Mouse (Mus musculus): ENCODE data around the gene Cux1. TPM values are rescaled to one million over a fixed set of nuclear protein-coding genes. Genes with fewer than 3 reads are reported as not detected.

Gene Cux1
- polyA plus RNA-seq, 1 experiment from 2014 or later: 130 TPM

- H3K27me3 ChIP-seq (ENCODE audit: control insufficient read depth, insufficient read depth, low read length): peaks cover 2% of the 10 kb centered on the region; the same call in 1 of the 2 replicates
- DNase-seq (ENCODE audit: low spot score, missing footprints) (no peak), ATAC-seq (ENCODE audit: low FRiP score) (0 out of 2 replicates have a peak, but pooled peaks have one; percentile 20)
- peak overlapping the region; percentile 43 for H3K4me2 ChIP-seq
- 2% methylated on average over 19 of the region's 19 CpGs for WGBS
- H3K9me3 ChIP-seq (ENCODE audit: control insufficient read depth, low read length): no peaks in the 10 kb centered on the region
- no peaks in the 10 kb centered on the region for H3K36me3 ChIP-seq (ENCODE audit: control insufficient read depth, insufficient read depth, low read length)
- H3K9ac ChIP-seq (ENCODE audit: low read length): peak overlapping the region; percentile 14; the same call in 1 of the 2 replicates
- no peak overlapping the region for H3K27ac ChIP-seq (ENCODE audit: low read depth, low read length)
- H3K4me3 ChIP-seq (ENCODE audit: low read depth, low read length): peak overlapping the region; percentile 9; the same call in 1 of the 2 replicates
- H3K4me1 ChIP-seq (ENCODE audit: control insufficient read depth, insufficient read depth, low read length): peaks cover 17% of the 10 kb centered on the region
Observed at GRCm38 (mm10) chr5:136237607-136238006, 329.7 kb downstream of the Cux1 start.

DNA sequence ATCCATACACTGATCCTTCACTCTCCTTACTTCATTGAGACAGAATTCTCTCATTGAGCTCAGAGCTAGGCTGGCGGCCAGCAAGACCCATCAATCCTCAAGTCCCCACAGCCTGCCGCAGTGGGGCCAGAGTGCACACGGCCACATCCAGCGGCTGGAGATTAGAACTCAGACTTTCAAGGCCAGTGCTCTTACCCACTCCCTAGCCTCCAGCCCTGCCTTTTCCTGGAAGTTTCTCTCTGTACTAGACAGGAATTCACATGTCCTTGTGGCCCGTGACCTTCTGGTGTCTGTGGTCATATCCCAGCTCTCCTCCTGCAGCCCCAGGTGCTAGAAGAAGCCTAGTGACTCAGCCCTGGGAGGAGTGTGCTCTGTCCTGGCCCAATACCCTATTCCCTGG lies 330.7 kb downstream of the Cux1 start:
- 85% methylated on average over 5 of the region's 5 CpGs for WGBS
- Histone ChIP-seq H3K4me2 (no peak overlapping the region), H3K4me3 (ENCODE audit: low read depth, low read length) (no peak overlapping the region), H3K9ac (ENCODE audit: low read length) (no peak overlapping the region), H3K27ac (ENCODE audit: low read depth, low read length) (no peak overlapping the region), H3K36me3 (ENCODE audit: control insufficient read depth, insufficient read depth, low read length) (no peaks in the 10 kb centered on the region), H3K27me3 (ENCODE audit: control insufficient read depth, insufficient read depth, low read length) (peaks cover 2% of the 10 kb centered on the region; the same call in 1 of the 2 replicates), H3K4me1 (ENCODE audit: control insufficient read depth, insufficient read depth, low read length) (peaks cover 17% of the 10 kb centered on the region), H3K9me3 (ENCODE audit: control insufficient read depth, low read length) (no peaks in the 10 kb centered on the region)
- no peak for ATAC-seq (ENCODE audit: low FRiP score)
- no peak for DNase-seq (ENCODE audit: low spot score, missing footprints)

- no peak overlapping the region for H3K9ac ChIP-seq (ENCODE audit: low read length)
- no peak overlapping the region for H3K4me2 ChIP-seq
- peaks cover 6% of the 10 kb centered on the region; the same call in 1 of the 2 replicates for H3K36me3 ChIP-seq (ENCODE audit: control insufficient read depth, insufficient read depth, low read length)
- no peak overlapping the region for H3K4me3 ChIP-seq (ENCODE audit: low read depth, low read length)
- DNase-seq (ENCODE audit: low spot score, missing footprints): peak; percentile 72
- no peaks in the 10 kb centered on the region for H3K9me3 ChIP-seq (ENCODE audit: control insufficient read depth, low read length)
- ATAC-seq (ENCODE audit: low FRiP score): no peak
- H3K27me3 ChIP-seq (ENCODE audit: control insufficient read depth, insufficient read depth, low read length): peaks cover 2% of the 10 kb centered on the region; the same call in 1 of the 2 replicates
- 81% methylated on average over 4 of the region's 4 CpGs for WGBS
- H3K27ac ChIP-seq (ENCODE audit: low read depth, low read length): no peak overlapping the region
- peaks cover 2% of the 10 kb centered on the region; the same call in 1 of the 2 replicates for H3K4me1 ChIP-seq (ENCODE audit: control insufficient read depth, insufficient read depth, low read length)
Observed at GRCm38 (mm10) chr5:136230348-136231035, 336.8 kb downstream of the Cux1 start.

- DNase-seq (ENCODE audit: low spot score, missing footprints): peak; percentile 61
- Histone ChIP-seq H3K27me3 (ENCODE audit: control insufficient read depth, insufficient read depth, low read length) (no peaks in the 10 kb centered on the region), H3K27ac (ENCODE audit: low read depth, low read length) (no peak overlapping the region), H3K9me3 (ENCODE audit: control insufficient read depth, low read length) (no peaks in the 10 kb centered on the region), H3K4me2 (no peak overlapping the region), H3K4me1 (ENCODE audit: control insufficient read depth, insufficient read depth, low read length) (no peaks in the 10 kb centered on the region), H3K36me3 (ENCODE audit: control insufficient read depth, insufficient read depth, low read length) (peaks cover 14% of the 10 kb centered on the region), H3K4me3 (ENCODE audit: low read depth, low read length) (no peak overlapping the region), H3K9ac (ENCODE audit: low read length) (no peak overlapping the region)
- no peak for ATAC-seq (ENCODE audit: low FRiP score)
- 79% methylated on average over 7 of the region's 7 CpGs for WGBS
Observed at GRCm38 (mm10) chr5:136226246-136226876, 340.9 kb downstream of the Cux1 start.

- WGBS: 80% methylated on average over 12 of the region's 12 CpGs
- Histone ChIP-seq H3K4me1 (ENCODE audit: control insufficient read depth, insufficient read depth, low read length) (no peaks in the 10 kb centered on the region), H3K4me2 (no peak overlapping the region), H3K9me3 (ENCODE audit: control insufficient read depth, low read length) (no peaks in the 10 kb centered on the region), H3K36me3 (ENCODE audit: control insufficient read depth, insufficient read depth, low read length) (no peaks in the 10 kb centered on the region), H3K27me3 (ENCODE audit: control insufficient read depth, insufficient read depth, low read length) (no peaks in the 10 kb centered on the region), H3K27ac (ENCODE audit: low read depth, low read length) (no peak overlapping the region), H3K9ac (ENCODE audit: low read length) (no peak overlapping the region), H3K4me3 (ENCODE audit: low read depth, low read length) (no peak overlapping the region)
- DNase-seq (ENCODE audit: low spot score, missing footprints) (peak; percentile 23), ATAC-seq (ENCODE audit: low FRiP score) (no peak)
Observed at GRCm38 (mm10) chr5:136218585-136218984, 348.7 kb downstream of the Cux1 start.

- no peaks in the 10 kb centered on the region for H3K27me3 ChIP-seq (ENCODE audit: control insufficient read depth, insufficient read depth, low read length)
Observed at GRCm38 (mm10) chr5:136217932-136218381, 349.3 kb downstream of the Cux1 start.

DNA sequence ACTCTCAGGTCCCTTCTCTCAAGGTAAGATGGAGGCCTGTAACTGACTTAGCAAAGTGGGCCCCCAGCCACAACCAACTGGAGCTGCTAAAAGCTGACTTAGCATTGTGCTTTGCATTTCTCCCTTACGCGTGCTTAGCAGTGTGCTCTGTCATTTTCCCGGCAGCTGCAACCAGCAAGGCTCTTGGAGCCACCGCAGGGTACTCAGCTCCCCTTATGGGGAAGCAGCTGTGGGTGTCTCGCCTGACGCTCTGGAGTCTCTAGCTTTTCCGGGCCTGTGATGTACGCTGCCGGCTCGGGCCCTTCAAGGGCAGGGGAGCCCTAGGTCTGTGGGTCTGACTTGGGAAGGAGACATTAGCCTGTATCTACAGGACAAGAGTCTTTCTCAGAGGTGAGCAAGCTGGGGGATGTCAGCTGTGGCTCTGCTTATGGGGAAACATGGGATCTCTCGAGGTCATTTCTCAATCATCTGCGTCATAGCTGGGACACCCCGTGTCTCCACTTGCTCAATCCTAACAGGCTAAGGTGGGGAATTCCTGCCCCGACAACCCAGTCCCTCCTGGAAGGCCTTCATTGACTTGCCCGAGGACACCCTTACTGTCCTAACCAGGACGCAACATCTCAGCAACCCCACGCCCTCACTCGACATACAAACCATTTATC lies 350.2 kb downstream of the Cux1 start:
- no peak overlapping the region for H3K9ac ChIP-seq (ENCODE audit: low read length)
- no peaks in the 10 kb centered on the region for H3K4me1 ChIP-seq (ENCODE audit: control insufficient read depth, insufficient read depth, low read length)
- H3K27me3 ChIP-seq (ENCODE audit: control insufficient read depth, insufficient read depth, low read length): no peaks in the 10 kb centered on the region
- H3K27ac ChIP-seq (ENCODE audit: low read depth, low read length): no peak overlapping the region
- H3K4me3 ChIP-seq (ENCODE audit: low read depth, low read length): no peak overlapping the region
- H3K4me2 ChIP-seq: no peak overlapping the region
- no peak for ATAC-seq (ENCODE audit: low FRiP score)
- peak; percentile 78 for DNase-seq (ENCODE audit: low spot score, missing footprints)
- H3K9me3 ChIP-seq (ENCODE audit: control insufficient read depth, low read length): no peaks in the 10 kb centered on the region
- H3K36me3 ChIP-seq (ENCODE audit: control insufficient read depth, insufficient read depth, low read length): no peaks in the 10 kb centered on the region
- WGBS: 86% methylated on average over 18 of the region's 18 CpGs

More at GRCm38 (mm10) chr5:136217932-136218381, 349.3 kb downstream of the Cux1 start:
- WGBS: 80% methylated on average over 4 of the region's 4 CpGs
- H3K4me3 ChIP-seq (ENCODE audit: low read depth, low read length): no peak overlapping the region
- no peaks in the 10 kb centered on the region for H3K9me3 ChIP-seq (ENCODE audit: control insufficient read depth, low read length)
- H3K36me3 ChIP-seq (ENCODE audit: control insufficient read depth, insufficient read depth, low read length): no peaks in the 10 kb centered on the region
- H3K27ac ChIP-seq (ENCODE audit: low read depth, low read length): no peak overlapping the region
- peak; percentile 53 for DNase-seq (ENCODE audit: low spot score, missing footprints)
- no peaks in the 10 kb centered on the region for H3K4me1 ChIP-seq (ENCODE audit: control insufficient read depth, insufficient read depth, low read length)
- H3K4me2 ChIP-seq: no peak overlapping the region
- H3K9ac ChIP-seq (ENCODE audit: low read length): no peak overlapping the region
- no peak for ATAC-seq (ENCODE audit: low FRiP score)

GRCm38 (mm10) chr5:136215958-136216357 lies 351.3 kb downstream of the Cux1 start:
- H3K27me3 ChIP-seq (ENCODE audit: control insufficient read depth, insufficient read depth, low read length): no peaks in the 10 kb centered on the region
- H3K4me2 ChIP-seq: no peak overlapping the region
- ATAC-seq (ENCODE audit: low FRiP score): no peak
- H3K4me1 ChIP-seq (ENCODE audit: control insufficient read depth, insufficient read depth, low read length): no peaks in the 10 kb centered on the region
- no peak overlapping the region for H3K27ac ChIP-seq (ENCODE audit: low read depth, low read length)
- H3K9ac ChIP-seq (ENCODE audit: low read length): no peak overlapping the region
- 88% methylated on average over 5 of the region's 5 CpGs for WGBS
- H3K4me3 ChIP-seq (ENCODE audit: low read depth, low read length): no peak overlapping the region
- H3K9me3 ChIP-seq (ENCODE audit: control insufficient read depth, low read length): no peaks in the 10 kb centered on the region
- peak; percentile 59 for DNase-seq (ENCODE audit: low spot score, missing footprints)
- no peaks in the 10 kb centered on the region for H3K36me3 ChIP-seq (ENCODE audit: control insufficient read depth, insufficient read depth, low read length)

GRCm38 (mm10) chr5:136215211-136215610 lies 352.1 kb downstream of the Cux1 start:
- no peak for ATAC-seq (ENCODE audit: low FRiP score)
- Histone ChIP-seq H3K4me2 (no peak overlapping the region), H3K27me3 (ENCODE audit: control insufficient read depth, insufficient read depth, low read length) (no peaks in the 10 kb centered on the region)

More at GRCm38 (mm10) chr5:136215211-136215610, 352.1 kb downstream of the Cux1 start:
- WGBS: 92% methylated on average over 3 of the region's 3 CpGs
- Histone ChIP-seq H3K4me1 (ENCODE audit: control insufficient read depth, insufficient read depth, low read length) (no peaks in the 10 kb centered on the region), H3K9ac (ENCODE audit: low read length) (no peak overlapping the region), H3K9me3 (ENCODE audit: control insufficient read depth, low read length) (no peaks in the 10 kb centered on the region), H3K27ac (ENCODE audit: low read depth, low read length) (no peak overlapping the region), H3K36me3 (ENCODE audit: control insufficient read depth, insufficient read depth, low read length) (no peaks in the 10 kb centered on the region), H3K4me3 (ENCODE audit: low read depth, low read length) (no peak overlapping the region)
- DNase-seq (ENCODE audit: low spot score, missing footprints): peak; percentile 10

Data from midbrain, embryonic 11.5 days (tissue).